Mouse (Mus musculus) central nervous system, embryonic 11.5 days (tissue): ENCODE data around the gene Dnajc12. TPM values are rescaled to one million over a fixed set of nuclear protein-coding genes. Genes with fewer than 3 reads are reported as not detected.

Source experiments
- polyA plus RNA-seq: library from polyadenylated mRNA; depleted of rRNA; stranded (reverse); fragments of >200 nt; gene quantifications from 2 replicates; pipeline ENCODE4 v1.2.3, GENCODE M21; 2012; rRNA removed

The Dnajc12 gene
- 11.0 and 19.6 TPM in 2 replicates for polyA plus RNA-seq

DNA sequence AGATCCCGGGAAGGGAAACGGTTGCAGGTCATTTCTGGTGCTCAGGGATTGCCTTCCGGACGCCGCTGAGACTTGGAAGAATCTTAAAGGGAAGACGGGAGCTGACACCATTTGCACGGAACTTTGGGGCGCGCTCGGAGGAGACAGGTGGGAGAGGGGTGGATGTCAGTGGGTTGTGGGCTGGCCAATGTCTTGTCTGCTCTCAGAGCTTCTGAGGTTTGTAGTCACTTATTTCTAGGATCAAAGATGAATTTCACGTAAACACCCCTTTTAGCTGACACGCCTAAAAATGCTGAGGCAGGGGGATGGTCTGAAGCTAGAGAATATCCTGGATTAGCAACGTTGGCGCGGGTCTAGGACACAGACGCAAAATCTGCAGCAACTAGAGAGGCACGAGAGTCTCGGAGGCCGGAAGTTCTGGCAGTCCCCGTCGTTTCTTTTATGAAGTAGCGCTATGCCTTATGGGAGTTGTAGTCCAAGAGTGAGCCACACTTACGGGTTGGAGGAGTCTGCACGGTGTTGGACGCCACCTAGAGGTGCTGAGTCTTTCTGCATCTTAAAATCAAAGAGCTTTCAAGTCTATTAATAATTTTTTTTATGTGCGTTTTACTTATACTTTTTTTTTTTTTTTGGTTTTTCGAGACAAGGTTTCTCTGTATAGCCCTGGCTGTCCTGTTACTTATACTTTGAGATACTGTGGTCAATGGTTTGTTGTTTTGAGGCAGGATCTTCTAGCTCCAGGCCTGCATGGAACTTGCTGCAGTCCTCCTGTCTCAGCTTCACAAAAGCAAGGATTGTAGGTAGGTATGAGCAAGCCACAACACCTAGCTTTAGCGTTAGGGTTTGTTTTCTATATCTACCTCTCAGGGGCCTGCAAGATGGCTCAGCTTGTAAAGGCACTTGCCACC, at the start of gene Dnajc12:
Gene Dnajc12, plus strand, starts transcription at position 72 of the 908 bp plus-strand sequence.

DNA sequence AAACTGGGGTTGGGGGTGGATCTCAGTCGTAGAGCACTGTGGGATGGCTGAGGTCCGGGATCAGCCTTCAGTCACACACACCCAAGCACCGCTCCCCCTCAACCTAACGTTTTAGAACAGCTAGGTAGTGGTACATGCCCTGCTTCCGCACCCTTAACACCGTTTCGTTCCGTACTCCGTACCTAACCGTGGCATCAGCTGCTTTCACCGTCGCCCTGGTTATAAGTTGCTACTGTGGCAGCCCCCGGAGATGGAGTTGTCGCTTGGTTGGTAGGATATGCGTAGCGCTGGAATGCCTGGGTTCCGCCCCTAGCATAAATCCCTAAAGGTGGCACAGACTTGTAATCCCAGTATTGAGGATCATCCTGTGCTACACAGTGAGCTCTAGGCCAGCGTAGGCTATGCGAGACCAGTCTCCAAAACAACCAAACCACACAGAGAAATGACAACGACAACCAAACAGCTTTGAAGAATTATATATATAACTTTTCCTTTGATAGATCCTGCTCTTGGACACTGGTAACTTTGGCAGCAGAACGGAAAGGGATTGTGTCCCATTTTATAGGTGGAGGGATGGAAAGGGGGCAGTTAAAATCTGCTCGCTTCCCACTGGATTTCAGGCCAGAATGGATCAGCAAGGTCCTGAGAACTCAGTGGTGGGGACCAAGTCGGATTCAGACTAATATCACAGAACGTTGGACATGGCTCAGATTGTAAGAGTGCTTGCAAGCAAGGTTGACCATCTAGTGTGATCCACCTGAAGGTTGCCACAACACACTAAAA, 554 bp upstream of the Dnajc12 start, which contains the start of gene Sirt1:
Gene Sirt1, minus strand, starts transcription at position 207 of the 783 bp plus-strand sequence.

DNA sequence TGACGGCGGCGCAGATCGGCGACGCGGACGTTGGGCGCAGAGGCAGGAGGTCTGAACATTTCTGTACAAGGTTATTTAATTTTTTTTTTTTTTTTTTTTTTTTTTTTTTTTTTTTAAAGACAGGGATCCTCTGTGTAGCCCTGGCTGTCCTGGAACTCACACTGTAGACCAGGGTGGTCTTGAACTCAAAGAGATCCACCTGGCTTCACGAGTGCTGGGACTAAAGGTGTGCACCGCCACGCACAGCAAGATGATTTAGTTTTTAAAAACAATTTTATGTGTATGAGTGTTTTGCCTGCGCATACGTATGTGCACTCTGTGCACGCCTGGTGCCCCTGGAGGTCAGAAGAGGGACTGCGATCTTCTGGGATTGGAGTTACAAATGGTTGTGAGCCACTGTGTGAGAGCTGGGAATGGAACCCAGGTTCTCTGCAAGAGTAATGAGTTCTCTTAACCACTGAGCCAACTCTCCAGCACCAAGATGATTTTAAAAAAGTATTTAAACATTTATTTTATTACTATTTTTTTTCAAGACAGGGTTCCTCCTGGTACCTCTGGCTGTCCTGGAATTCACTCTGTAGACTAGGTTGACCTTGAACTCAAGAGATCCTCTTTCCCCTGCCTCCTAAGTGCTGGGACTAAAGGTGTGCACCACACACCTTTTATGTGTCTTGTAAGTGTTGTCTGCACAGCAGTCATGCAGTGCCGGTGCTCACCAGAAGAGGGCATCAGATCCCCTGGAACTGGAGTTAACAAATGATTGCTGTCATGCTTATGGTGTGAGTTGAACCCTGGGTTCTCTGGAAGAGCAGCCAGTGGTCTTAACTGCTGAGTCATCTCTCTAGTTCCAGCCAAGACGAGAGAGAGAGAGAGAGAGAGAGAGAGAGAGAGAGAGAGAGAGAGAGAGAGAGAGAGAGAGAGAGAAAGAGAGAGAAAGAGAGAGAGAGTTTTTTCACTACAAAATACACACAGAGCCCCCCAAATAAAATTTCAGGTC, 39.8 kb downstream of the Dnajc12 start, which contains the start of gene Gm7075:
Gene Gm7075, minus strand, starts transcription at position 51 of the 997 bp plus-strand sequence.

DNA sequence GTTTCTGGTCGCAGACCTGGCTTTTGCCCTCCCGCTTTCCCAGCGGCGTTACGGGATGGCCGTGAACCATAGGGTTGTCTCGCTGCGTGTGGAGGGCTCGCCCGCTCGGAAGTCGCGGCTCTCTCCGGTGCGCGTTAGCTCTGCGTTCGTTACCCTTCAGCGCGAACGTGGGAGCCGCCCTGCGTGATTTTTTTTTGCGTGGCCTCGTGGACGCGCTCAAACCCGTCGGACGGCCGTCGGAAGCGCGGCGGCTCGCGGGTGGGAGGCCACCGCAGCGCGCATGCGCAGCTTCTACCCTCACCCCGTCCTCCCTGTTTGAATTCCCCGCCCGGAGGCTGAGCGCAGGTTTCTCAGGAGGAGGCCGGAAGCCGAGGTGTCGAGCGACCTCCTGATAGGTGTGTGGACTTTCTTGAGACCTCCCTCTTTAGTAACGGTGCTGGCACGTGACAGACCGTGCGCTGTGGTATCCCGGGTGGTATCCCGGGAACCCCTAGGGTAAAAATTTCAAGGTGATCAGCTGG, 47.6 kb downstream of the Dnajc12 start, which contains the start of gene Ctnna3:
Gene Ctnna3, plus strand, starts transcription at position 314 of the 521 bp plus-strand sequence.

Other genes with a start within 250 kb of the Dnajc12 start
- 0.06 and 0.70 TPM in 2 replicates for gene Mypn, start 178.5 kb upstream of the Dnajc12 start, polyA plus RNA-seq
- gene Herc4, start 138.6 kb upstream of the Dnajc12 start, polyA plus RNA-seq: 43.5 and 48.8 TPM in 2 replicates
- gene Sirt1, start 739 bp upstream of the Dnajc12 start, polyA plus RNA-seq: 20.4 and 25.9 TPM in 2 replicates
- 0.48 and 1.0 TPM in 2 replicates for gene Gm7075, start 39.3 kb downstream of the Dnajc12 start, polyA plus RNA-seq
- gene Ctnna3, start 47.7 kb downstream of the Dnajc12 start, polyA plus RNA-seq: 0.17 and 0.36 TPM in 2 replicates